Mouse (Mus musculus): ENCODE results near the gene Scml4.

Scml4 gene

GRCm38 (mm10) chr10:42913196-42913595 lies 53.0 kb downstream of the Scml4 start:
- TF ChIP-seq GATA4 (IDR thresholded peaks at IDR 0.05; ENCODE audit: insufficient replicate concordance, low read length), result no peak

GRCm38 (mm10) chr10:42914146-42914545 lies 54.0 kb downstream of the Scml4 start:
- TF ChIP-seq GATA4 (IDR thresholded peaks at IDR 0.05; ENCODE audit: insufficient replicate concordance, low read length), result no peak

GRCm38 (mm10) chr10:42917355-42917754 lies 57.2 kb downstream of the Scml4 start:
- no peak for TF ChIP-seq GATA4 (IDR thresholded peaks at IDR 0.05; ENCODE audit: insufficient replicate concordance, low read length)

GRCm38 (mm10) chr10:42919786-42920185 lies 59.6 kb downstream of the Scml4 start:
- TF ChIP-seq GATA4 (IDR thresholded peaks at IDR 0.05; ENCODE audit: insufficient replicate concordance, low read length), result no peak

GRCm38 (mm10) chr10:42925103-42925866 lies 65.1 kb downstream of the Scml4 start:
- TF ChIP-seq GATA4 (IDR thresholded peaks at IDR 0.05; ENCODE audit: insufficient replicate concordance, low read length), result no peak

- TF ChIP-seq GATA4 (IDR thresholded peaks at IDR 0.05; ENCODE audit: insufficient replicate concordance, low read length), result no peak
These were observed 70.0 kb downstream of the Scml4 start for GRCm38 (mm10) chr10:42930121-42930650.

- TF ChIP-seq GATA4 (IDR thresholded peaks at IDR 0.05; ENCODE audit: insufficient replicate concordance, low read length), result no peak
These were observed 72.8 kb downstream of the Scml4 start for GRCm38 (mm10) chr10:42932862-42933480.

GRCm38 (mm10) chr10:42934672-42935071 lies 74.5 kb downstream of the Scml4 start:
- TF ChIP-seq GATA4 (IDR thresholded peaks at IDR 0.05; ENCODE audit: insufficient replicate concordance, low read length), result no peak

GRCm38 (mm10) chr10:42936205-42936604 lies 76.0 kb downstream of the Scml4 start:
- TF ChIP-seq GATA4 (IDR thresholded peaks at IDR 0.05; ENCODE audit: insufficient replicate concordance, low read length), result no peak

- TF ChIP-seq GATA4 (IDR thresholded peaks at IDR 0.05; ENCODE audit: insufficient replicate concordance, low read length), result no peak
These were observed 78.2 kb downstream of the Scml4 start for GRCm38 (mm10) chr10:42938361-42938760.

GRCm38 (mm10) chr10:42939691-42940090 lies 79.5 kb downstream of the Scml4 start:
- no peak for TF ChIP-seq GATA4 (IDR thresholded peaks at IDR 0.05; ENCODE audit: insufficient replicate concordance, low read length)

- no peak for TF ChIP-seq GATA4 (IDR thresholded peaks at IDR 0.05; ENCODE audit: insufficient replicate concordance, low read length)
These were observed 80.3 kb downstream of the Scml4 start for GRCm38 (mm10) chr10:42940193-42941050.

GRCm38 (mm10) chr10:42941278-42941677 lies 81.1 kb downstream of the Scml4 start:
- TF ChIP-seq GATA4 (IDR thresholded peaks at IDR 0.05; ENCODE audit: insufficient replicate concordance, low read length), result no peak

GRCm38 (mm10) chr10:42941697-42942221 lies 81.6 kb downstream of the Scml4 start:
- no peak for TF ChIP-seq GATA4 (IDR thresholded peaks at IDR 0.05; ENCODE audit: insufficient replicate concordance, low read length)

- no peak for TF ChIP-seq GATA4 (IDR thresholded peaks at IDR 0.05; ENCODE audit: insufficient replicate concordance, low read length)
These were observed 82.1 kb downstream of the Scml4 start for GRCm38 (mm10) chr10:42942300-42942699.

Data from liver, adult (tissue).